Mouse (Mus musculus) C2C12 (cell line): ENCODE results near the gene Hic2. TPM values are rescaled to one million over a fixed set of nuclear protein-coding genes. Genes with fewer than 3 reads are reported as not detected.

Source experiments
- H3K27me3 ChIP-seq: one replicate; pipeline ENCODE4 v1.6.1; 2011; ENCODE audit not compliant: control insufficient read depth, insufficient read depth, insufficient read length
- H3K36me3 ChIP-seq: one replicate; pipeline ENCODE4 v1.6.1; 2011; ENCODE audit not compliant: control insufficient read depth, insufficient read depth
- H3K4me3 ChIP-seq: one replicate; pipeline ENCODE4 v1.5.1; 2011; ENCODE audit warnings: mild to moderate bottlenecking, control low read depth; ENCODE audit not compliant: poor library complexity, insufficient read depth, severe bottlenecking
- H3K79me2 ChIP-seq: one replicate; pipeline ENCODE4 v1.6.1; 2011; ENCODE audit not compliant: control insufficient read depth, insufficient read depth
- H3K79me3 ChIP-seq: one replicate; pipeline ENCODE4 v1.6.1; 2011; ENCODE audit warnings: low read depth, control low read depth
- H3ac ChIP-seq: one replicate; pipeline ENCODE3; 2011; ENCODE audit warnings: low read depth; ENCODE audit not compliant: control insufficient read depth, insufficient read length
- CEBPB ChIP-seq: IDR thresholded peaks from one replicate; pipeline ENCODE4 v1.6.1; 2011; ENCODE audit warnings: low read depth, mild to moderate bottlenecking, control low read depth, moderate library complexity
- CTCF ChIP-seq: IDR thresholded peaks from one replicate; pipeline ENCODE4 v1.5.1; 2011; ENCODE audit not compliant: control insufficient read depth, insufficient read depth, insufficient read length
- FOSL1 ChIP-seq: IDR thresholded peaks from one replicate; pipeline ENCODE4 v1.8.0; 2011; ENCODE audit warnings: mild to moderate bottlenecking, low read length; ENCODE audit not compliant: poor library complexity, insufficient read depth, severe bottlenecking
- MAX ChIP-seq: IDR thresholded peaks from one replicate; pipeline ENCODE4 v1.6.1; 2011; ENCODE audit warnings: mild to moderate bottlenecking, control low read depth
- MYOD1 ChIP-seq: IDR thresholded peaks from one replicate; pipeline ENCODE4 v1.6.1; 2011; ENCODE audit warnings: low read depth; ENCODE audit not compliant: control insufficient read depth, insufficient read length
- MYOG ChIP-seq: IDR thresholded peaks from one replicate; pipeline ENCODE4 v1.6.1; 2011; ENCODE audit not compliant: control insufficient read depth, insufficient read length; ENCODE audit errors: extremely low read depth
- USF1 ChIP-seq: IDR thresholded peaks from one replicate; pipeline ENCODE4 v1.6.1; 2011; ENCODE audit warnings: low read depth, mild to moderate bottlenecking, control low read depth, moderate library complexity
- polyA plus RNA-seq: library from polyadenylated mRNA; unstranded; fragments of >200 nt; fragmentation: generic; extraction: Trizol; gene quantifications from one replicate; pipeline ENCODE4 v1.2.1, GENCODE M21; 2012; ENCODE audit warnings: missing spikeins

Hic2 gene
- polyA plus RNA-seq, 1 experiment: 1.1 TPM

- no peaks in the 10 kb centered on the region for H3K36me3 ChIP-seq
- no peaks in the 10 kb centered on the region for H3K79me3 ChIP-seq
- H3K4me3 ChIP-seq: no peak overlapping the region
- TF ChIP-seq CTCF: peak; percentile 99
- TF ChIP-seq MYOD1: peak; percentile 87
- no peak for TF ChIP-seq FOSL1
- H3ac ChIP-seq: no peak overlapping the region
- H3K27me3 ChIP-seq: no peaks in the 10 kb centered on the region
- H3K79me2 ChIP-seq: no peaks in the 10 kb centered on the region
Observed at GRCm38 (mm10) chr16:17209981-17210838, 23.2 kb upstream of the Hic2 start.

GRCm38 (mm10) chr16:17216934-17217633 lies 16.3 kb upstream of the Hic2 start:
- H3K4me3 ChIP-seq: no peak overlapping the region
- no peak overlapping the region for H3ac ChIP-seq
- TF ChIP-seq USF1: no peak
- no peak for TF ChIP-seq MYOG
- no peak for TF ChIP-seq MYOD1
- TF ChIP-seq CEBPB: no peak
- no peak for TF ChIP-seq MAX
- no peak for TF ChIP-seq FOSL1
- TF ChIP-seq CTCF: no peak
- no peaks in the 10 kb centered on the region for H3K36me3 ChIP-seq
- no peaks in the 10 kb centered on the region for H3K79me3 ChIP-seq
- no peaks in the 10 kb centered on the region for H3K79me2 ChIP-seq
- H3K27me3 ChIP-seq: no peaks in the 10 kb centered on the region

- Histone ChIP-seq H3K79me3 (no peaks in the 10 kb centered on the region), H3K79me2 (no peaks in the 10 kb centered on the region), H3K4me3 (no peak overlapping the region), H3K27me3 (no peaks in the 10 kb centered on the region), H3ac (no peak overlapping the region), H3K36me3 (no peaks in the 10 kb centered on the region)
- TF ChIP-seq MYOG: no peak
Observed at GRCm38 (mm10) chr16:17220127-17220733, 13.1 kb upstream of the Hic2 start.

- H3K36me3 ChIP-seq: no peaks in the 10 kb centered on the region
- H3K79me2 ChIP-seq: no peaks in the 10 kb centered on the region
- H3ac ChIP-seq: no peak overlapping the region
- TF ChIP-seq MAX (no peak), MYOG (no peak), CTCF (no peak), FOSL1 (no peak), USF1 (no peak), CEBPB (no peak), MYOD1 (no peak)
- no peak overlapping the region for H3K4me3 ChIP-seq
- peaks cover 9% of the 10 kb centered on the region for H3K27me3 ChIP-seq
- no peaks in the 10 kb centered on the region for H3K79me3 ChIP-seq
Observed at GRCm38 (mm10) chr16:17222197-17222596, 11.2 kb upstream of the Hic2 start.

GRCm38 (mm10) chr16:17225584-17225983 lies 7.8 kb upstream of the Hic2 start:
- no peaks in the 10 kb centered on the region for H3K79me2 ChIP-seq
- TF ChIP-seq CTCF (no peak), USF1 (no peak), MAX (no peak), MYOD1 (no peak), CEBPB (no peak), MYOG (no peak), FOSL1 (no peak)
- no peak overlapping the region for H3K4me3 ChIP-seq
- H3ac ChIP-seq: no peak overlapping the region
- H3K79me3 ChIP-seq: no peaks in the 10 kb centered on the region
- peaks cover 9% of the 10 kb centered on the region for H3K27me3 ChIP-seq
- no peaks in the 10 kb centered on the region for H3K36me3 ChIP-seq
